Mouse (Mus musculus) intestine, postnatal 0 days (tissue): Measurements from ENCODE around the gene Xndc1. TPM values are rescaled to one million over a fixed set of nuclear protein-coding genes. Genes with fewer than 3 reads are reported as not detected.
A peak's percentile ranks its signal among the peaks of the same experiment; 100 is the strongest.

Source experiments
- ATAC-seq: fragments of 200-750 bp; cut with Nextera tagmentation; 2 replicates; pipeline ENCODE4 v1.8.0; 2017; ENCODE audit warnings: mild to moderate bottlenecking, moderate TSS enrichment, moderate library complexity
- H3K27ac ChIP-seq: fragments of 300-500 bp; sonication (generic); 2 replicates; pipeline ENCODE4 v1.5.1; 2014; ENCODE audit warnings: mild to moderate bottlenecking, low read depth, low read length, moderate library complexity
- H3K27me3 ChIP-seq: fragments of 300-500 bp; sonication (generic); replicated peaks from 2 replicates; pipeline ENCODE4 v1.6.1; 2014; ENCODE audit warnings: low read length, mixed read lengths; ENCODE audit not compliant: control insufficient read depth, insufficient read depth
- H3K36me3 ChIP-seq: fragments of 300-500 bp; sonication (generic); 2 replicates; pipeline ENCODE4 v1.6.1; 2014; ENCODE audit warnings: mild to moderate bottlenecking, moderate library complexity; ENCODE audit not compliant: control insufficient read depth, insufficient read depth
- H3K4me1 ChIP-seq: fragments of 300-500 bp; sonication (generic); replicated peaks from 2 replicates; pipeline ENCODE4 v1.6.1; 2014; ENCODE audit warnings: antibody characterized with exemption, low read length, mixed read lengths; ENCODE audit not compliant: control insufficient read depth, insufficient read depth
- H3K4me2 ChIP-seq: fragments of 300-500 bp; sonication (generic); replicated peaks from 2 replicates; pipeline ENCODE4 v1.6.1; 2014; ENCODE audit warnings: low read depth, mild to moderate bottlenecking, moderate library complexity
- H3K4me3 ChIP-seq: fragments of 300-500 bp; sonication (generic); 2 replicates; pipeline ENCODE4 v1.5.1; 2014; ENCODE audit warnings: low read depth, low read length
- H3K9ac ChIP-seq: fragments of 300-500 bp; sonication (generic); 2 replicates; pipeline ENCODE4 v1.6.1; 2014; ENCODE audit warnings: mild to moderate bottlenecking, low read depth, low read length
- H3K9me3 ChIP-seq: fragments of 300-500 bp; sonication (generic); 2 replicates; pipeline ENCODE4 v1.6.1; 2016; ENCODE audit warnings: mixed run types; ENCODE audit not compliant: control insufficient read depth
- CTCF ChIP-seq: sonication (generic); IDR thresholded peaks from 2 replicates; pipeline ENCODE4 v1.5.1; 2016; ENCODE audit warnings: low read depth, mild to moderate bottlenecking, control low read depth, antibody characterized with exemption, moderate library complexity
- WGBS: fragments of 180-500 bp; shearing (Covaris S2); extraction: QIAGEN DNeasy Blood & Tissue Kit; methylation state at CpG from one replicate; pipeline ENCODE4 v1.1.7; 2014; 5-methylcytosine and 5-hydroxymethylcytosine counted together
- polyA plus RNA-seq: library from polyadenylated mRNA; unstranded; fragments of >200 nt; fragmentation: Nextera tagmentation; extraction: Ambion mirVana; gene quantifications from 2 replicates; pipeline ENCODE4 v1.2.1, GENCODE M21; 2015

Xndc1 gene
- polyA plus RNA-seq, 1 experiment from 2014 or later, result 4.4 TPM

DNA sequence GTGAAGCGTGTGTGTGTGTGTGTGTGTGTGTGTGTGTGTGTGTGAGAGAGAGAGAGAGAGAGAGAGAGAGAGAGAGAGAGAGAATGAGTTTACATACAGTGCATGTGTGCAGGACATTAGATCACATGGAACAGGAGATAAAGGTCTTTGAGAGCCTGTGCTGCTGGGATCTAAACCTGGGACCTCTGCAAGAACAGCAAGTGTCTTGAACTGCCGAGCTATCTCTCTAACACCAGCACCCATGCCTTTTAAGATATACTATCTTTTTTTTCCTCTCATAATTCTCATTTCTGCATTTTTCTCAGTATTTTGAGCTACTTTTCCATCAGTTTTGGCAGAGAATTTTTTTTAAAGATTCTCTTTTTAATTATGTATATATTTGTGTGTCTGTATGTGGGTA is 38.2 kb downstream of the Xndc1 start:
- H3K27me3 ChIP-seq, result no peaks in the 10 kb centered on the region
- no peak for ATAC-seq
- H3K9ac ChIP-seq, result no peak overlapping the region
- WGBS, result 79% methylated on average over 2 of the region's 2 CpGs
- H3K36me3 ChIP-seq, result no peaks in the 10 kb centered on the region
- H3K27ac ChIP-seq, result no peak overlapping the region
- H3K9me3 ChIP-seq, result no peaks in the 10 kb centered on the region
- no peaks in the 10 kb centered on the region; the same call in 1 of the 2 replicates for H3K4me1 ChIP-seq
- H3K4me2 ChIP-seq, result no peak overlapping the region
- TF ChIP-seq CTCF, result no peak
- no peak overlapping the region for H3K4me3 ChIP-seq

DNA sequence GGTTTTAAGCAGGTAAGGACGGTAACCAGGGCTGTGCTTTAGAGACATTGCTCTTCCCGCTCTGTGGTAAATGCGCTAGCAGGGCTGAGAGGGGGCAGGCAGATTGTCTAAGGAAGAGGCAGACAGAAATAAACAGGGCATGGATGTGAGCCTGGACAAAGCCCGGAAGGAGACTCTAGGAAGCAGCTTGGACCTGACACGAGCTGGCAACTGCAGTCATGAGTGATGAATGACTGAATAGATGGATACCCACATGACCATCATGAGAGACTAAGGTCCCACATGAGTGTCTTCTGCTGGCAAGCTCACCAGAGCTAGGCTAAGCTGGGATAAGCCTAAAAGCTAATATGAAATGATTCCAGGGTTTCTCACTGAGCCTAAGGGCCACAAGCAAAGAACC is 38.8 kb downstream of the Xndc1 start:
- Histone ChIP-seq H3K4me3 (no peak overlapping the region), H3K4me1 (no peaks in the 10 kb centered on the region; the same call in 1 of the 2 replicates), H3K9ac (no peak overlapping the region), H3K4me2 (no peak overlapping the region), H3K9me3 (no peaks in the 10 kb centered on the region), H3K27ac (no peak overlapping the region), H3K36me3 (no peaks in the 10 kb centered on the region), H3K27me3 (no peaks in the 10 kb centered on the region)
- TF ChIP-seq CTCF, result no peak
- no peak for ATAC-seq
- 56% methylated on average over 5 of the region's 5 CpGs for WGBS

DNA sequence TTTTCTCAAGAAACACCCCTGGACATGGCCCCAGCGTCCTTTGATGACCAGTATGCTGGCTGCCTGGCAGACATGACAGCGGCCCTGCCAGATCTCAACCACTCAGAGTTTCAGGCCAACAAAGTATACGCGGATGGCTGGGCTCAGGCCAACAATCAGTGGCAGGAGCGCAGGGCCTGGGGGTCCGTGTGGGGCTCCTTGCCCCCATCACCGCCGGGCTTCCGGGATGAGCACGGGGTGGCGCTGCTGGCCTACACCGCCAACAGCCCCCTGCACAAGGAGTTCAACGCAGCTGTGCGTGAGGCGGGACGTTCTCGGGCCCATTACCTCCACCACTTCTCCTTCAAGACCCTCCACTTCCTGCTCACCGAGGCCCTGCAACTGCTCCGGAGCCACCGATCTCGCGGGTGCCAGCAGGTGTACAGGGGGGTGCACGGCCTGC is 41.4 kb downstream of the Xndc1 start:
- H3K9ac ChIP-seq, result 0 out of 2 replicates have a peak overlapping the region, but pooled peaks have one; percentile 17
- H3K27ac ChIP-seq, result no peak overlapping the region
- H3K4me3 ChIP-seq, result peak overlapping the region; percentile 13; the same call in 1 of the 2 replicates
- TF ChIP-seq CTCF, result peak; percentile 34; the same call in 1 of the 2 replicates
- H3K4me1 ChIP-seq, result no peaks in the 10 kb centered on the region
- peak overlapping the region; percentile 63 for H3K4me2 ChIP-seq
- H3K9me3 ChIP-seq, result no peaks in the 10 kb centered on the region
- 0 out of 2 replicates have a peak, but pooled peaks have one; percentile 16 for ATAC-seq
- H3K27me3 ChIP-seq, result no peaks in the 10 kb centered on the region
- H3K36me3 ChIP-seq, result no peaks in the 10 kb centered on the region
- WGBS, result 21% methylated on average over 23 of the region's 23 CpGs

DNA sequence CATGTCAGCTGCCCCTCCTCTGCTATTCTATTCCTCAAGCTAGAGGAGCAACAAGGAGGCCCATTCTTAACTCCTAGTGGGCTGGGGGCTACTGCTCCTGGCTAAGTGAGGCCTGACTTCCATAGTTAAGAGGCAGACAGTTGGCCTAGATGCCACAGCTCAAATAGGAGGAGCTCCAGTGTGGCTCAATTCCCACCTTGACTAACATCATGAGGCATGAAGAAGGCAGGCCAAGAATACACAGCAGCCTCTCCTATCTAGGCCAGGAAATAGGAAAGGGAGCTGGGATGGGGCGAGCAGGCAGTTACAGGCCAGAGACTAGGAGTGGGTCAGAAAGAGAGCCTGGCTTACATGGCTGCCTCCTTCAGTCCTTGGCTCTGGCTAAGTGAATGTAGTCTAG is 42.9 kb downstream of the Xndc1 start:
- no peak overlapping the region for H3K27ac ChIP-seq
- H3K9ac ChIP-seq, result no peak overlapping the region
- no peaks in the 10 kb centered on the region for H3K27me3 ChIP-seq
- no peaks in the 10 kb centered on the region for H3K4me1 ChIP-seq
- no peak overlapping the region for H3K4me2 ChIP-seq
- H3K36me3 ChIP-seq, result no peaks in the 10 kb centered on the region
- WGBS, result 69% methylated on average over 1 of the region's 1 CpGs
- no peak overlapping the region for H3K4me3 ChIP-seq
- TF ChIP-seq CTCF, result no peak
- H3K9me3 ChIP-seq, result no peaks in the 10 kb centered on the region
- ATAC-seq, result no peak

DNA sequence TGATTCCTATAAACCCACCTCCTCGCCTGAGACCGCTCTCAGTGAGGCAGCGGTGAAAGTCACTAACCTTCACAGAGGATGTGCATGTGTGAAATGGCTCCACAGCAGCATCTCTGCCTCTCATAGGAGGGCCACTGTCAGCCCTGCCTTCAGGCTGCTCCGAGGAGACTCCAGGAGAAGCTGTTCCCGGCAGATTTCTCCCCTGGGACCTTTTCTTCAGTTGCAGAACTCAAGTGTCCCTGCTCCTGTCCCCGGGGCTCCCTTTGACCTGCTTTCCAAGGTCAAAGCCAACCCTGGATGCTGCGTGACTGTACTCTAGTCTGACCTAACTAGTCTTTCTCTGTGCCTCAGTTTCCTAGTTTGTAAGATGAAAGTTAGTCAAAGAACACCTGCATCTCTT is 43.9 kb downstream of the Xndc1 start, which contains the start of gene Art5:
Gene Art5 (minus strand): TSS at position 319 of the 400 bp plus-strand sequence.
- Histone ChIP-seq H3K36me3 (no peaks in the 10 kb centered on the region), H3K27ac (no peak within 1 kb of the TSS), H3K9ac (no peak within 1 kb of the TSS), H3K9me3 (no peaks in the 10 kb centered on the region), H3K4me2 (no peak within 1 kb of the TSS), H3K4me3 (no peak within 1 kb of the TSS), H3K27me3 (no peaks in the 10 kb centered on the region), H3K4me1 (no peaks in the 10 kb centered on the region)
- 68% methylated on average over 7 of the region's 7 CpGs for WGBS
- TF ChIP-seq CTCF, result no peak
- ATAC-seq, result no peak

DNA sequence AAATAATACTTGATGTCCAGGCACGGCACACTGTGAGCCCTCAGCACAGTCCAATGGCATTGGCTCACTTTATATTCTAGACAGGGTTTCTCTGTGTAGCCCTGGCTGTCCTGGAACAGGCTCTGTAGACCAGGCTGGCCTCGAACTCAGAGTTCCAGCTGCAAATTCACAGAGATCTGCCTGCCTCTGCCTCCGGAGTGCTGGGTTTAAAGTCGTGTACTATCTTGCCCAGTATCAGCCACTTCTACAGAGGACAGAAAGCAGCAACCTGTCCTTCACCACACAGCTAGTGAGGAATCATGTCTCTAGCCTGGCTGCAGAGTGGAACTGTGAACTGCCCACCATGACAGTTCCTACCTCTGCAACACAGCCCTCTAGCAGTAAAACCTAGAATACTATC is 44.4 kb downstream of the Xndc1 start:
- Histone ChIP-seq H3K4me1 (no peaks in the 10 kb centered on the region), H3K27ac (no peak overlapping the region), H3K36me3 (no peaks in the 10 kb centered on the region), H3K4me2 (no peak overlapping the region), H3K27me3 (no peaks in the 10 kb centered on the region), H3K9ac (no peak overlapping the region), H3K4me3 (no peak overlapping the region), H3K9me3 (no peaks in the 10 kb centered on the region)
- 89% methylated on average over 4 of the region's 4 CpGs for WGBS
- no peak for ATAC-seq
- TF ChIP-seq CTCF, result no peak

DNA sequence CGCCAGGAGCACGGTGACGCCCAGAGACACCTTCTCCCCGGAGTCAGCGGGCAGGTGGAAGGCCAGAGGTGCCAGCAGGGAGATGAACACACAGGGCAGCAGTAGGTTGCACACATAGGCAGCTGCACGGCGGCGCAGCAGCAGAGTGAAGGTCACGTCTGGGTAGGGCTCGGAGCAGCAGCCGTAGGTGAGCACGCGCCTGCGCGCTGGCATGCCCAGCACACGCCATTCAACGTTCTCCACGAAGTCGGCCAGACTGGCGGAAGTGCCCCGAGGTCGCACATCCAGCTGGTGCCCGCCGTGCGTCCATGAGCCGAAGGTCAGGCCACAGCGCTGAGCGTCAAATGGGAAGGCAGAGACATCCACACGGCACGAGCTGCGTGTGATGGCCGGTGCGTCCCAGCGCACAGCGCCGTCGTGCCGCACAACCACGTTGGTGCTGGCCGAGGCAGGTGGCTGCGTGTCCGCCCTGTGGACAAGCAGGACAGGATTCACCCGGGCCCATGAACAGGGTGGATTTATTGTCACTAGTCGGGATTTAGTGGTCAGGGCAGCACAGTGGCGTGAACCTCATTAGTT is 47.9 kb downstream of the Xndc1 start:
- no peak for TF ChIP-seq CTCF
- Histone ChIP-seq H3K9me3 (no peaks in the 10 kb centered on the region), H3K4me1 (no peaks in the 10 kb centered on the region), H3K36me3 (peaks cover 3% of the 10 kb centered on the region; the same call in 1 of the 2 replicates), H3K4me3 (no peak overlapping the region), H3K4me2 (no peak overlapping the region), H3K27me3 (no peaks in the 10 kb centered on the region), H3K9ac (no peak overlapping the region), H3K27ac (no peak overlapping the region)
- no peak for ATAC-seq
- 74% methylated on average over 45 of the region's 45 CpGs for WGBS
